Comparison of ENCODE assay signal across 8 mouse cellular contexts in the genomic region with DNA sequence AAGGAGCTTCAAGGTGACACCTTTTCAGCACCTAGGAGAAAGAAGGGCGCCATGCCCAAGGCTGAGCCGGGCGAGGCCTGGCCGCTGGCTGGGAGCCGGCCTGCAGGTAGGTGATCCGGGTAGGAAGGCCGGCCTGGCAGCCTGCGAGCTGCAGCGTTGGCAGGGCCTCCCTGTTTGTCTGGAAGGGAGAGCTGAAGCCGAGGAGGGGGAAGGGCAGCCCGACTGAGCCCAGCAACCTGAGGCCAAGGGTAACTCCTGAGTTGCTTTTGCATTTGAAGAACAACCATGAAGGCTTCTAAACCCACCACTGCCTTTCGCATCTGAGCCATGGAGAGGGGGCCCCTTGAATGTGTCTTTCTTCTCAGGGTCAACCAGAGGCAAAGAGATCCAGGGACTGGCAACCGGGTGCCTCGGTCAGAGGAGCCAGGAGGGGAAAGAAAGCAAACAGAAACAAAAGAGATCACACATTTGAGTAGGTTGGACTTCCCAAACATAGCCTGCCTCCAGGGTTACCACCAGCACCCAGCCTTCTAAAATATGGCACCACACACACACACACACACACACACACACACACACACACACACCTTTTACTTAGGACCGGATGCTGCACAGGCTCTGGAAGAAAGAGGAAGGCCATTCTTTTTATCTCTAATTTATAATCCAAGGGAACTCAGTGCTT. TPM values are rescaled to one million over a fixed set of nuclear protein-coding genes. Genes with fewer than 3 reads are reported as not detected.
DNase-seq lines count a peak whose midpoint lies in the region; ATAC-seq and TF ChIP-seq lines count a peak whose summit lies in the region.

No protein-coding gene starts in this region.

- H3K27ac ChIP-seq in ES-E14 (ENCODE audit: insufficient read depth, low read depth, low read length, poor library complexity, severe bottlenecking), result peak overlapping the region; percentile 88; the same call in 1 of the 2 replicates
- H3K27ac ChIP-seq in forebrain, embryonic 13.5 days, result peak overlapping the region; percentile 100
- H3K27ac ChIP-seq in left cerebral cortex, adult 2 months, result peak overlapping the region; percentile 97
- H3K27ac ChIP-seq in midbrain, embryonic 10.5 days (replicated peaks), result peak overlapping the region; percentile 100

- H3K36me3 ChIP-seq in ES-E14 (ENCODE audit: control insufficient read depth, insufficient read depth, low read length, poor library complexity, severe bottlenecking), result peaks cover 13% of the 10 kb centered on the region
- H3K36me3 ChIP-seq in forebrain, embryonic 13.5 days (ENCODE audit: poor library complexity, severe bottlenecking), result no peaks in the 10 kb centered on the region
- peaks cover 6% of the 10 kb centered on the region; the same call in 1 of the 2 replicates for H3K36me3 ChIP-seq in midbrain, embryonic 10.5 days

- intact Hi-C loops in heart, postnatal 36 days (cut with DNase I), result no loop called here
- intact Hi-C loops in left cerebral cortex, adult 2 months (cut with DNase I), result no loop called here

- H3K4me1 ChIP-seq in ES-E14 (ENCODE audit: control insufficient read depth in 2 of 2, insufficient read depth in 2 of 2, low read length in 2 of 2, poor library complexity in 1 of 2), result peaks cover 32 to 48% of the 10 kb centered on the region in 2 experiments
- H3K4me1 ChIP-seq in forebrain, embryonic 13.5 days, result peaks cover 97% of the 10 kb centered on the region
- H3K4me1 ChIP-seq in midbrain, embryonic 10.5 days, result peaks cover 100% of the 10 kb centered on the region

- H3K4me2 ChIP-seq in forebrain, embryonic 13.5 days, result peak overlapping the region; percentile 67

- WGBS in forebrain, embryonic 13.5 days, result 2% methylated on average over 15 of the region's 15 CpGs
- 10% methylated on average over 15 of the region's 15 CpGs for WGBS in midbrain, embryonic 10.5 days

- ATAC-seq in cerebellum, adult (ENCODE audit: insufficient number of reproducible peaks, low FRiP score, low TSS enrichment), result peak; percentile 74
- ATAC-seq in forebrain, embryonic 13.5 days, result peak; percentile 22; the same call in 1 of the 2 replicates

- in situ Hi-C loops in ES-E14 (cut with MboI; ENCODE audit: low sequenced_read_pairs in 2 of 2, unreplicated experiment in 2 of 2), result no loop called here

- H3K4me3 ChIP-seq in ES-E14 (ENCODE audit: insufficient read depth in 1 of 2, low read depth in 1 of 2, low read length in 2 of 2, poor library complexity in 1 of 2, severe bottlenecking in 1 of 2), result peak overlapping the region; percentile 37 to 47
- H3K4me3 ChIP-seq in forebrain, embryonic 13.5 days, result peak overlapping the region; percentile 39
- peak overlapping the region; percentile 55 for H3K4me3 ChIP-seq in left cerebral cortex, adult 2 months
- peak overlapping the region; percentile 53 for H3K4me3 ChIP-seq in midbrain, embryonic 10.5 days

- no peaks in the 10 kb centered on the region for H3K9me3 ChIP-seq in ES-E14 (ENCODE audit: control insufficient read depth, insufficient read depth, low read depth, low read length)
- no peaks in the 10 kb centered on the region for H3K9me3 ChIP-seq in forebrain, embryonic 13.5 days (replicated peaks)
- H3K9me3 ChIP-seq in midbrain, embryonic 10.5 days (replicated peaks), result no peaks in the 10 kb centered on the region

- DNase-seq in ES-E14 (ENCODE audit: low read depth, low spot score), result no peak
- peak; percentile 73 to 82 for DNase-seq in heart, postnatal 36 days
- peak; percentile 64 to 73 for DNase-seq in left cerebral cortex, adult 2 months (ENCODE audit: extremely low spot score in 1 of 2, low spot score in 2 of 2)
- peak; percentile 73 for DNase-seq in midbrain, embryonic 10.5 days (ENCODE audit: low spot score)
- peak; percentile 71 to 82 for DNase-seq in urinary bladder, postnatal 36 days (ENCODE audit: low spot score in 2 of 2)
- no peak for DNase-seq in thymus, postnatal 10 days (ENCODE audit: low spot score in 2 of 2)

- TF ChIP-seq CTCF in left cerebral cortex, adult 2 months (IDR thresholded peaks at IDR 0.05), result no peak

- H3K27me3 ChIP-seq in forebrain, embryonic 13.5 days, result no peaks in the 10 kb centered on the region
- no peaks in the 10 kb centered on the region for H3K27me3 ChIP-seq in midbrain, embryonic 10.5 days (ENCODE audit: low read depth, poor library complexity, severe bottlenecking)

- H3K9ac ChIP-seq in ES-E14 (ENCODE audit: insufficient read depth, low read depth, low read length, poor library complexity, severe bottlenecking), result peak overlapping the region; percentile 70; the same call in 1 of the 2 replicates
- H3K9ac ChIP-seq in forebrain, embryonic 13.5 days, result peak overlapping the region; percentile 65

TF ChIP-seq in ES-E14, 5 proteins besides CTCF, POLR2A, EP300 and RAD21:
- TF ChIP-seq MAFK (IDR thresholded peaks at IDR 0.05; ENCODE audit: insufficient read depth, low read depth, low read length) (no peak), ZC3H11A (IDR thresholded peaks at IDR 0.05; ENCODE audit: borderline replicate concordance, low read depth, low read length) (no peak), HCFC1 (IDR thresholded peaks at IDR 0.05; ENCODE audit: borderline replicate concordance, insufficient read depth, low read length) (no peak), ZNF384 (IDR thresholded peaks at IDR 0.05; ENCODE audit: low read depth, low read length) (no peak), CHD2 (IDR thresholded peaks at IDR 0.05; ENCODE audit: low read depth, low read length) (no peak)
TF ChIP-seq in ES-E14: peak in this region for 0.

RNA-seq across cellular contexts. Expression of a gene that starts 18.2 kb away (rescaled TPM):
- total RNA-seq in ES-E14 (2012; rRNA removed), result 49.7 and 60.5 TPM in 2 replicates
- polyA plus RNA-seq in forebrain, embryonic 13.5 days (2015; fragmentation: Nextera tagmentation; extraction: Ambion mirVana), result 73.3 and 85.4 TPM in 2 replicates
- 10 to 100 TPM; 46.5 to 48.0 TPM for total RNA-seq in heart, postnatal 36 days (2021)
- 100 to 1,000 TPM; 182 to 188 TPM for total RNA-seq in left cerebral cortex, adult 2 months (2021)
- 61.4 and 63.3 TPM in 2 replicates for polyA plus RNA-seq in midbrain, embryonic 10.5 days (2016; fragmentation: Nextera tagmentation; extraction: Ambion mirVana)

Comparison
In these comparisons a context has a peak if more than half of its experiments do, and no peak if none do; other contexts are left out.
1. DNase-seq: peak in heart, postnatal 36 days (2 of 2), left cerebral cortex, adult 2 months (2 of 2), midbrain, embryonic 10.5 days (single experiment) and urinary bladder, postnatal 36 days (2 of 2); none in ES-E14 (single experiment) and thymus, postnatal 10 days (0 of 2).
2. Peak in every context shown above with its lines, with median percentiles within 50 percentile points of each other: H3K27ac ChIP-seq and H3K4me3 ChIP-seq.